Mouse (Mus musculus): ENCODE measurements around the gene Tgif1. TPM values are rescaled to one million over a fixed set of nuclear protein-coding genes. Genes with fewer than 3 reads are reported as not detected.

Tgif1 gene
- polyA plus RNA-seq, 1 experiment from 2014 or later: 90.4 TPM

GRCm38 (mm10) chr17:70854021-70854420, 675 bp upstream of the Tgif1 start:
- H3K36me3 ChIP-seq (ENCODE audit: insufficient read depth, low read length): no peaks in the 10 kb centered on the region
- no peak for ATAC-seq (ENCODE audit: low FRiP score, low TSS enrichment)
- WGBS: 24% methylated on average over 6 of the region's 6 CpGs
- H3K9ac ChIP-seq (replicated peaks; ENCODE audit: low read length): peak overlapping the region; percentile 98; the same call in 1 of the 2 replicates
- peak overlapping the region; percentile 88 for H3K4me3 ChIP-seq (ENCODE audit: low read length)
- no peaks in the 10 kb centered on the region for H3K9me3 ChIP-seq (ENCODE audit: low read length)
- H3K27me3 ChIP-seq (ENCODE audit: insufficient read depth, low read length): no peaks in the 10 kb centered on the region
- peaks cover 18% of the 10 kb centered on the region for H3K4me1 ChIP-seq (ENCODE audit: insufficient read depth, low read length)
- peak overlapping the region; percentile 85 for H3K4me2 ChIP-seq (replicated peaks; ENCODE audit: low read depth, low read length)
- peak overlapping the region; percentile 96; the same call in 1 of the 2 replicates for H3K27ac ChIP-seq (ENCODE audit: low read length)

DNA sequence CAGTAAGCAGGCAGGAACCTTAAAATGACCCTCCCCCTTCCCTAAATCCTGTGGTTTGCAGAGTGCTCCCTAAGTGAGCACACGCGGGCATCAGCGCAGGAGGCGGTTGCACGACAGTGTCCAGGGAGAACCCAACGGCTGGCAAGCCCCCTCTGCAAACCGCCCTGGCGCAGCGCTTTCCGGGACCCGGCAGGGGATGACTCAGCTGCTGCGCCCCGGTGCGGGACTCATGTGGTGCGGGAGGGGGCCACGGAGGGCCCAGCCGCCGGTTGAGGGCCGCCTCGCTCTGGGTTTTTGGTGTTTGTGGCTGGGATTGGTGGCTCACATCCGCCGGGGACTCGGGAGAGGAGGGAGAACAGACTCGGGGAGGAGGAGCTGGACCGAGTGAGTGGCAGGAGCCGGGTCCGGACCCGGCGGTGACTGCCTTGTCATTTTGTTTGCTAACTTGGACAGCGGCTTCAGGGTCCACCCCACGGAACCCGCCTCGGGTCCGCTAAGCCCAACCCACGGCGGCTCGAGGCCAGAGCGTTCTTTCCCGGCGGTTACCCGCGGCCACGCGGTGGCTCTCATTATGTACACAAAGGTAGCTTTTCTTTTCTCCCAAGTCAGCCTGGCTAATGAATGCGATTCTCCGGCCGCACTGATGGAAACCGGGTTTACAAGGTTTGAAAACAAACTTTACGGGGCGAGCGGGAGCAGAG, 510 bp downstream of the Tgif1 start:
- under 1% methylated on average over 51 of the region's 51 CpGs for WGBS
- Histone ChIP-seq H3K4me1 (ENCODE audit: insufficient read depth, low read length) (peaks cover 14% of the 10 kb centered on the region), H3K4me3 (ENCODE audit: low read length) (peak overlapping the region; percentile 88), H3K9ac (replicated peaks; ENCODE audit: low read length) (peak overlapping the region; percentile 98), H3K36me3 (ENCODE audit: insufficient read depth, low read length) (no peaks in the 10 kb centered on the region), H3K27me3 (ENCODE audit: insufficient read depth, low read length) (no peaks in the 10 kb centered on the region), H3K9me3 (ENCODE audit: low read length) (no peaks in the 10 kb centered on the region), H3K4me2 (replicated peaks; ENCODE audit: low read depth, low read length) (peak overlapping the region; percentile 85), H3K27ac (ENCODE audit: low read length) (peak overlapping the region; percentile 96)
- peak; percentile 62 for ATAC-seq (ENCODE audit: low FRiP score, low TSS enrichment)

GRCm38 (mm10) chr17:70852011-70852685, 1.2 kb downstream of the Tgif1 start:
- Histone ChIP-seq H3K36me3 (ENCODE audit: insufficient read depth, low read length) (no peaks in the 10 kb centered on the region), H3K4me2 (replicated peaks; ENCODE audit: low read depth, low read length) (peak overlapping the region; percentile 85), H3K9ac (replicated peaks; ENCODE audit: low read length) (peak overlapping the region; percentile 98), H3K9me3 (ENCODE audit: low read length) (no peaks in the 10 kb centered on the region), H3K27me3 (ENCODE audit: insufficient read depth, low read length) (no peaks in the 10 kb centered on the region), H3K27ac (ENCODE audit: low read length) (peak overlapping the region; percentile 96), H3K4me3 (ENCODE audit: low read length) (peak overlapping the region; percentile 88), H3K4me1 (ENCODE audit: insufficient read depth, low read length) (peaks cover 18% of the 10 kb centered on the region)
- 0% methylated on average over 29 of the region's 29 CpGs for WGBS
- no peak for ATAC-seq (ENCODE audit: low FRiP score, low TSS enrichment)

DNA sequence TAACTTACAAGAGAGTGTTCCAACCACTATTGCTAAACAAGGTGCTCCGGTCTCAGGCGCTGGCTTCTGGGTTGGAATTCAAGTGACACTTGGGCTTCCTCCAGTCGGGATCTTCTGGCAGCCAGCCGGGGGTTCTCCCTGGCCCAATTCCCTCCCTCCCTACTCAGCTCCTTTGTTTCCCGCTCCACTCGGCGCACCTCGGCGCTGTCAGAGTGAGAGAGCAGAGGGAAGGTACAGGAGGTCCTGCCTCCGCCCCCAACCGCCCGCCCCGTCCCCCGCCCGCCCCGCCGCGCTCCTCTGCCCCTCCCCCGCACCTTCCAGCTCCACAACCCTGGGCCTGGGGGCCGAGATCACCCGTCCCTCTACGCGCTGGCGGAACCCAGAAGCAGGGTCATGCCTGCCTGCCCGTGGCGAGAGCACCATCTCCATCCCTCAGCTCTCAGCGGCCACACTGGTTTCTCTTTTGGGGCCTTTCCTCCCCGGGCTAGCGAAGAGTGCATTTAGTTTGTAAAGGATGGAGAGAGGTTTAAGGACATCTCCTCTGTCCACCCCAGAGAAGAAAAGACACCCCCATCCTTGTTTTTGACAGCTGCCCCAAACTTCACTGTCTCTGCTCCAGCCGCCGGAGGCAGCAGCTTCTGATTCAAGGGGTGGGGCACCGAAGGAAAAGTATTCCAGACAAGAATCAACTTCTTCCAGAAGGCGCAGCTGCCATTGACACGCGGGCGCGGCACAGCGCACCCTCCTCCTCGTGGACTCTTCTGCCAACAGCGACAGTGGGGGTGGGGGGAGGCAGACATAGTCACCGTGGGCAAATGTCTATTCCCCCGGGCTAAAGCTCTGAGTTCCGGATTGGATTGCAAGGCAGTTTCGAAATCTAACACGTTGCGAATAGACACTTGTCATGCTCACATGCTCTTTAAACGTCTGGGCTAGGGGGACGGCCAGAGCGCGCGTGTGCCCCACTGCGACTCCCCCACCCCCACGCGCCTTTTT, 2.1 kb downstream of the Tgif1 start:
- Histone ChIP-seq H3K9me3 (ENCODE audit: low read length) (no peaks in the 10 kb centered on the region), H3K4me2 (replicated peaks; ENCODE audit: low read depth, low read length) (peak overlapping the region; percentile 85), H3K27ac (ENCODE audit: low read length) (peak overlapping the region; percentile 96), H3K27me3 (ENCODE audit: insufficient read depth, low read length) (no peaks in the 10 kb centered on the region), H3K4me3 (ENCODE audit: low read length) (peak overlapping the region; percentile 88), H3K9ac (replicated peaks; ENCODE audit: low read length) (peak overlapping the region; percentile 98), H3K4me1 (ENCODE audit: insufficient read depth, low read length) (peaks cover 20% of the 10 kb centered on the region), H3K36me3 (ENCODE audit: insufficient read depth, low read length) (no peaks in the 10 kb centered on the region)
- ATAC-seq (ENCODE audit: low FRiP score, low TSS enrichment): peak; percentile 75
- whole genome bisulfite sequencing: under 1% methylated on average over 50 of the region's 54 CpGs

- Histone ChIP-seq H3K4me1 (ENCODE audit: insufficient read depth, low read length) (peaks cover 29% of the 10 kb centered on the region), H3K4me3 (ENCODE audit: low read length) (peak overlapping the region; percentile 88), H3K9ac (replicated peaks; ENCODE audit: low read length) (peak overlapping the region; percentile 98), H3K4me2 (replicated peaks; ENCODE audit: low read depth, low read length) (peak overlapping the region; percentile 85), H3K9me3 (ENCODE audit: low read length) (no peaks in the 10 kb centered on the region), H3K27ac (ENCODE audit: low read length) (peak overlapping the region; percentile 96), H3K27me3 (ENCODE audit: insufficient read depth, low read length) (no peaks in the 10 kb centered on the region), H3K36me3 (ENCODE audit: insufficient read depth, low read length) (no peaks in the 10 kb centered on the region)
- under 1% methylated on average over 40 of the region's 40 CpGs for WGBS
- peak; percentile 20; the same call in 1 of the 2 replicates for ATAC-seq (ENCODE audit: low FRiP score, low TSS enrichment)
These were observed 2.9 kb downstream of the Tgif1 start for GRCm38 (mm10) chr17:70850233-70850995.

DNA sequence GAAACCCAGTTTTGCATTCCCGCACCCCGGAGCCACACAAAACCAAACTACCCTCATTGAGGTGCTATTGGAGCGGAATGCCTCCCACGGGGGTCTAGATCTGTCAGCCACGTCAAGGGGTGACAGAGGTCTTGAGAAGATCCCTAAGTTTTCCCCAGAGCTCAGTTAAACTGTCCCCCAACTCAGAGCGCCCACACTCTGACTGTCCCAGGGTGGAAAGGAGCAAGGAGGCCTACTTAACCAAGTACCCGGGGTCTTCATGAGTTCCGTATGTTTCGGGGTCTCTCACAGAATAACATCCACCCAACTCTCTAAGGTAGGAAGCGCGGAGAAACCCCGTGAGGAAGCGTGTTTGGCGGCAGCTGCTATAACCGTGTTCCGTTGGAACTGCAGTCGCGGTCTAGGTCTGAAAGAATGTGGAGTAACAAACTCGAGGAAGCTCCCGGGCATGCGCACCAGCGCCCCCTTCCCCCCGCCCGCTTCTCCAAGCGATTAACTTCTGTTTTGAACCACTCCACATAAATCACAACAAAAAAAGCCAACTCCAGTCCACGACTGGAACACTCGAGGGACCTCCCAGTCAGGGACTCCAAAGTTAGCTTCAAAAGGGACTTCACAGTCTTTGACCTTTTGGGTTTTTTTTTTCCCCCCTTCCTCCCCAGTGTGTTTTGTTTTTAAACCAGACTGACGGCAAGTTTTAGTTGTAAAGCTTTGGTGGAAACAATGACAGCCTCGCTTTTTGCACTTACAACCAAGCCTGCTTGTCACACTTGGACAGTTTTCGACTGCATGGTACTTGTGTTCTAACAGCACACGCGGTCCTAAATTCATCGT, 3.7 kb downstream of the Tgif1 start:
- H3K4me1 ChIP-seq (ENCODE audit: insufficient read depth, low read length): peaks cover 37% of the 10 kb centered on the region
- ATAC-seq (ENCODE audit: low FRiP score, low TSS enrichment): peak; percentile 3; the same call in 1 of the 2 replicates
- peak overlapping the region; percentile 98 for H3K9ac ChIP-seq (replicated peaks; ENCODE audit: low read length)
- H3K27me3 ChIP-seq (ENCODE audit: insufficient read depth, low read length): no peaks in the 10 kb centered on the region
- H3K27ac ChIP-seq (ENCODE audit: low read length): peak overlapping the region; percentile 96
- peak overlapping the region; percentile 85 for H3K4me2 ChIP-seq (replicated peaks; ENCODE audit: low read depth, low read length)
- H3K36me3 ChIP-seq (ENCODE audit: insufficient read depth, low read length): peaks cover 8% of the 10 kb centered on the region; the same call in 1 of the 2 replicates
- no peaks in the 10 kb centered on the region for H3K9me3 ChIP-seq (ENCODE audit: low read length)
- under 1% methylated on average over 33 of the region's 33 CpGs for WGBS
- peak overlapping the region; percentile 88 for H3K4me3 ChIP-seq (ENCODE audit: low read length)

GRCm38 (mm10) chr17:70848511-70849398, 4.6 kb downstream of the Tgif1 start:
- H3K9ac ChIP-seq (replicated peaks; ENCODE audit: low read length): peak overlapping the region; percentile 98
- H3K4me1 ChIP-seq (ENCODE audit: insufficient read depth, low read length): peaks cover 36% of the 10 kb centered on the region
- WGBS: under 1% methylated on average over 23 of the region's 23 CpGs
- peak; percentile 41 for ATAC-seq (ENCODE audit: low FRiP score, low TSS enrichment)
- peak overlapping the region; percentile 85 for H3K4me2 ChIP-seq (replicated peaks; ENCODE audit: low read depth, low read length)
- no peaks in the 10 kb centered on the region for H3K9me3 ChIP-seq (ENCODE audit: low read length)
- H3K27me3 ChIP-seq (ENCODE audit: insufficient read depth, low read length): no peaks in the 10 kb centered on the region
- H3K27ac ChIP-seq (ENCODE audit: low read length): peak overlapping the region; percentile 96
- H3K36me3 ChIP-seq (ENCODE audit: insufficient read depth, low read length): peaks cover 13% of the 10 kb centered on the region; the same call in 1 of the 2 replicates
- peak overlapping the region; percentile 88 for H3K4me3 ChIP-seq (ENCODE audit: low read length)

Measured in kidney, embryonic 16.5 days (tissue).